Comparison of ENCODE assay signal across 12 mouse cellular contexts in the genomic region with DNA sequence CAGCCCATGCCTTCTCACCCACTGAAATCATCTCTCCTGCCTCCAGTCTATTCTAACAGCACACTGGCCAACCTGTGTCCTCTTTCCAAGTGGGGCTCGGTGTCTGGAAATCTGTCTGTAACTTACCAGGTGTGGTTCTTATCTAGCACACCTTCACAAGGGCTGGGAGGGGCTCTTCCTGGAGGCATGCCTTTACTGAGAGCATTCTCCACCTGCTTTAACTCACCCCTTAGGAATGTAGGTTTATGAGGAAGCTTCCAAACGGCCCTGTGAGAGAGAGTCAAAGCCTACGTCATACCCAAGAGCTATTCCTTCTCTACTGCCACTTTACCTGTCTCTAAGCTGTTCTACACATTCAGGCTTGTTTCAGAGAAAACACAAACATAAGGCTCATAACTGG.
DNase-seq lines count a peak whose midpoint lies in the region; ATAC-seq and TF ChIP-seq lines count a peak whose summit lies in the region.
"Had no signal": no experiment of that assay in that cellular context is flagged by ENCODE, and none has a peak within 500 bp of the region (broad histone marks: within the 10 kb centered on the region; RNA-seq: fewer than 3 reads in every experiment).

No protein-coding gene starts in this region.

- no peaks in the 10 kb centered on the region for H3K36me3 ChIP-seq in hindbrain, embryonic 16.5 days (ENCODE audit: control insufficient read depth, insufficient read depth, low read length)
- no peaks in the 10 kb centered on the region for H3K36me3 ChIP-seq in intestine, postnatal 0 days (ENCODE audit: control insufficient read depth, insufficient read depth)
- no peaks in the 10 kb centered on the region for H3K36me3 ChIP-seq in midbrain, postnatal 0 days (ENCODE audit: insufficient read depth, low read length)
- H3K36me3 ChIP-seq: liver, embryonic 13.5 days had no signal

- no peak overlapping the region for H3K27ac ChIP-seq in layer of hippocampus, adult 2 months
- no peak overlapping the region for H3K27ac ChIP-seq in hindbrain, embryonic 16.5 days (ENCODE audit: low read depth, low read length)
- H3K27ac ChIP-seq in intestine, postnatal 0 days (ENCODE audit: low read depth, low read length), result no peak overlapping the region
- no peak overlapping the region for H3K27ac ChIP-seq in midbrain, postnatal 0 days (ENCODE audit: low read depth, low read length)
- H3K27ac ChIP-seq in gastrocnemius, adult 2 months, result no peak overlapping the region
- H3K27ac ChIP-seq: liver, embryonic 13.5 days had no signal

- no peak for DNase-seq in layer of hippocampus, adult 2 months (ENCODE audit: low spot score in 2 of 2)
- no peak for DNase-seq in layer of hippocampus, postnatal 36 days
- DNase-seq in midbrain, postnatal 0 days (ENCODE audit: low spot score), result no peak
- DNase-seq in cerebellum, adult 18-20 months, result no peak
- no peak for DNase-seq in gastrocnemius, adult 2 months
- no peak for DNase-seq in ovary, postnatal 36 days (ENCODE audit: low spot score)
- DNase-seq: adrenal gland, postnatal 10 days; cerebellum, adult 9-11 months; layer of hippocampus, adult 9-11 months; liver, embryonic 13.5 days had no signal

- no peaks in the 10 kb centered on the region for H3K9me3 ChIP-seq in hindbrain, embryonic 16.5 days (ENCODE audit: control insufficient read depth, low read length)
- H3K9me3 ChIP-seq in intestine, postnatal 0 days (ENCODE audit: control insufficient read depth), result no peaks in the 10 kb centered on the region
- H3K9me3 ChIP-seq in midbrain, postnatal 0 days (ENCODE audit: low read length), result no peaks in the 10 kb centered on the region
- H3K9me3 ChIP-seq: liver, embryonic 13.5 days had no signal

- ATAC-seq in hindbrain, embryonic 16.5 days, result no peak
- peak; percentile 92 for ATAC-seq in intestine, postnatal 0 days
- ATAC-seq in midbrain, postnatal 0 days (ENCODE audit: low FRiP score), result no peak

- peak overlapping the region; percentile 27 for H3K4me2 ChIP-seq in hindbrain, embryonic 16.5 days (ENCODE audit: low read length)
- H3K4me2 ChIP-seq in intestine, postnatal 0 days (replicated peaks; ENCODE audit: low read depth), result no peak overlapping the region
- peak overlapping the region; percentile 16 for H3K4me2 ChIP-seq in midbrain, postnatal 0 days (ENCODE audit: low read depth, low read length, poor library complexity, severe bottlenecking)
- H3K4me2 ChIP-seq: liver, embryonic 13.5 days had no signal

- H3K4me3 ChIP-seq in layer of hippocampus, adult 2 months, result peak overlapping the region; percentile 64
- H3K4me3 ChIP-seq in hindbrain, embryonic 16.5 days (ENCODE audit: low read length), result peak overlapping the region; percentile 32
- no peak overlapping the region for H3K4me3 ChIP-seq in intestine, postnatal 0 days (ENCODE audit: low read depth, low read length)
- H3K4me3 ChIP-seq in midbrain, postnatal 0 days (ENCODE audit: low read depth, low read length), result 0 out of 2 replicates have a peak overlapping the region, but pooled peaks have one; percentile 3
- H3K4me3 ChIP-seq in gastrocnemius, adult 2 months, result no peak overlapping the region
- H3K4me3 ChIP-seq: liver, embryonic 13.5 days had no signal

- WGBS in hindbrain, embryonic 16.5 days, result 79% methylated on average over 3 of the region's 3 CpGs
- 41% methylated on average over 3 of the region's 3 CpGs for WGBS in intestine, postnatal 0 days
- 75% methylated on average over 3 of the region's 3 CpGs for WGBS in midbrain, postnatal 0 days

- H3K4me1 ChIP-seq in hindbrain, embryonic 16.5 days (ENCODE audit: control insufficient read depth, insufficient read depth, low read depth, low read length), result peaks cover 13% of the 10 kb centered on the region
- no peaks in the 10 kb centered on the region for H3K4me1 ChIP-seq in intestine, postnatal 0 days (replicated peaks; ENCODE audit: control insufficient read depth, insufficient read depth, low read length)
- H3K4me1 ChIP-seq in midbrain, postnatal 0 days (ENCODE audit: insufficient read depth, low read length), result 0 out of 2 replicates have a peak, but pooled peaks cover 4% of the 10 kb centered on the region
- H3K4me1 ChIP-seq: liver, embryonic 13.5 days had no signal

- intact Hi-C loops in gastrocnemius, adult 2 months (cut with DNase I), result no loop called here

- H3K27me3 ChIP-seq in hindbrain, embryonic 16.5 days (replicated peaks; ENCODE audit: control insufficient read depth, insufficient read depth, low read length), result no peaks in the 10 kb centered on the region; the same call in 1 of the 2 replicates
- H3K27me3 ChIP-seq in intestine, postnatal 0 days (replicated peaks; ENCODE audit: control insufficient read depth, insufficient read depth, low read length), result peaks cover 4% of the 10 kb centered on the region; the same call in 1 of the 2 replicates
- H3K27me3 ChIP-seq in midbrain, postnatal 0 days (ENCODE audit: insufficient read depth, low read length), result no peaks in the 10 kb centered on the region

- no peak for TF ChIP-seq CTCF in layer of hippocampus, adult 2 months (conservative IDR thresholded peaks at IDR 0.05)
- no peak for TF ChIP-seq CTCF in intestine, postnatal 0 days (IDR thresholded peaks at IDR 0.05; ENCODE audit: low read depth)
- no peak for TF ChIP-seq CTCF in midbrain, postnatal 0 days (IDR thresholded peaks at IDR 0.05)
- no peak for TF ChIP-seq CTCF in gastrocnemius, adult 2 months (IDR thresholded peaks at IDR 0.05)

- no peak overlapping the region for H3K9ac ChIP-seq in hindbrain, embryonic 16.5 days (ENCODE audit: low read depth, low read length)
- no peak overlapping the region for H3K9ac ChIP-seq in intestine, postnatal 0 days (ENCODE audit: low read depth, low read length)
- H3K9ac ChIP-seq in midbrain, postnatal 0 days (replicated peaks; ENCODE audit: low read length, poor library complexity, severe bottlenecking), result no peak overlapping the region
- H3K9ac ChIP-seq: liver, embryonic 13.5 days had no signal

Comparison
In these comparisons a context has a peak if more than half of its experiments do, and no peak if none do; other contexts are left out.
1. H3K4me3 ChIP-seq: peak in layer of hippocampus, adult 2 months (single experiment), hindbrain, embryonic 16.5 days (single experiment) and midbrain, postnatal 0 days (single experiment); none in intestine, postnatal 0 days (single experiment) and gastrocnemius, adult 2 months (single experiment).